Mouse (Mus musculus) limb, embryonic 14.5 days (tissue): ENCODE results near the gene Cyp51. TPM values are rescaled to one million over a fixed set of nuclear protein-coding genes. Genes with fewer than 3 reads are reported as not detected.

ENCODE experiments used
- ATAC-seq: fragments of 200-750 bp; cut with Nextera tagmentation; 2 replicates; pipeline ENCODE4 v1.8.0; 2017; ENCODE audit warnings: low read depth, moderate number of reproducible peaks, moderate TSS enrichment; ENCODE audit not compliant: low FRiP score
- DNase-seq: peaks from one replicate; pipeline ENCODE4 v3.0.0-alpha.2; 2015; ENCODE audit warnings: low spot score
- H3K27ac ChIP-seq: fragments of 300-500 bp; sonication (generic); replicated peaks from 2 replicates; pipeline ENCODE4 v1.5.1; 2014; ENCODE audit warnings: low read depth, mild to moderate bottlenecking, low read length, moderate library complexity, mixed read lengths
- H3K27me3 ChIP-seq: fragments of 300-500 bp; sonication (generic); 2 replicates; pipeline ENCODE4 v1.6.1; 2014; ENCODE audit warnings: low read length, mixed read lengths; ENCODE audit not compliant: control insufficient read depth, insufficient read depth
- H3K36me3 ChIP-seq: fragments of 300-500 bp; sonication (generic); 2 replicates; pipeline ENCODE4 v1.6.1; 2014; ENCODE audit warnings: mild to moderate bottlenecking, low read length, moderate library complexity, mixed read lengths; ENCODE audit not compliant: control insufficient read depth, insufficient read depth
- H3K4me1 ChIP-seq: fragments of 300-500 bp; sonication (generic); 2 replicates; pipeline ENCODE4 v1.6.1; 2014; ENCODE audit warnings: antibody characterized with exemption, low read length, mixed read lengths; ENCODE audit not compliant: control insufficient read depth, insufficient read depth
- H3K4me2 ChIP-seq: fragments of 300-500 bp; sonication (generic); replicated peaks from 2 replicates; pipeline ENCODE4 v1.6.1; 2014; ENCODE audit warnings: low read depth, mild to moderate bottlenecking, low read length, moderate library complexity; ENCODE audit not compliant: severe bottlenecking
- H3K4me3 ChIP-seq: fragments of 300-500 bp; sonication (generic); replicated peaks from 2 replicates; pipeline ENCODE4 v1.5.1; 2014; ENCODE audit warnings: low read length
- H3K9ac ChIP-seq: fragments of 300-500 bp; sonication (generic); 2 replicates; pipeline ENCODE4 v1.6.1; 2014; ENCODE audit warnings: mild to moderate bottlenecking, low read depth, low read length, moderate library complexity; ENCODE audit not compliant: severe bottlenecking
- H3K9me3 ChIP-seq: fragments of 300-500 bp; sonication (generic); 2 replicates; pipeline ENCODE4 v1.6.1; 2016; ENCODE audit warnings: low read length; ENCODE audit not compliant: control insufficient read depth
- POLR2A ChIP-seq: fragments of 200-500 bp; IDR thresholded peaks from 2 replicates; pipeline ENCODE4 v1.8.0; 2012; ENCODE audit warnings: inconsistent platforms, mild to moderate bottlenecking, moderate library complexity, borderline replicate concordance; ENCODE audit not compliant: insufficient read depth, insufficient read length; ENCODE audit errors: extremely low read depth
- WGBS: fragments of 180-500 bp; shearing (Covaris S2); extraction: QIAGEN DNeasy Blood & Tissue Kit; methylation state at CpG from one replicate; pipeline ENCODE4 v1.1.7; 2014; 5-methylcytosine and 5-hydroxymethylcytosine counted together
- polyA plus RNA-seq, 2 experiments: library from polyadenylated mRNA; depleted of rRNA in 1 of 2; stranded (reverse) in 1 of 2; unstranded in 1 of 2; fragments of >200 nt; fragmentation: Nextera tagmentation in 1 of 2; extraction: Ambion mirVana in 1 of 2; gene quantifications; 2 replicates each; pipeline versions ENCODE4 v1.2.1 to v1.2.3; 2012 to 2014

Gene Cyp51
- polyA plus RNA-seq, 2 experiments: 50.7 to 75.3 TPM

GRCm38 (mm10) chr5:4081513-4081912, 23.0 kb downstream of the Cyp51 start:
- Histone ChIP-seq H3K4me1 (no peaks in the 10 kb centered on the region), H3K36me3 (peaks cover 72% of the 10 kb centered on the region), H3K9ac (no peak overlapping the region), H3K4me2 (no peak overlapping the region), H3K4me3 (no peak overlapping the region), H3K9me3 (no peaks in the 10 kb centered on the region), H3K27ac (no peak overlapping the region), H3K27me3 (no peaks in the 10 kb centered on the region)
- 76% methylated on average over 2 of the region's 2 CpGs for WGBS
- no peak for DNase-seq
- no peak for ATAC-seq
- no peak for TF ChIP-seq POLR2A

- Histone ChIP-seq H3K9ac (no peak overlapping the region), H3K4me2 (no peak overlapping the region), H3K36me3 (peaks cover 72% of the 10 kb centered on the region), H3K4me3 (no peak overlapping the region), H3K27me3 (no peaks in the 10 kb centered on the region), H3K27ac (no peak overlapping the region), H3K9me3 (no peaks in the 10 kb centered on the region), H3K4me1 (no peaks in the 10 kb centered on the region)
- DNase-seq: no peak
- no peak for TF ChIP-seq POLR2A
- no peak for ATAC-seq
- WGBS: 72% methylated on average over 2 of the region's 2 CpGs
Measured at GRCm38 (mm10) chr5:4080861-4081260, 23.7 kb downstream of the Cyp51 start.

DNA sequence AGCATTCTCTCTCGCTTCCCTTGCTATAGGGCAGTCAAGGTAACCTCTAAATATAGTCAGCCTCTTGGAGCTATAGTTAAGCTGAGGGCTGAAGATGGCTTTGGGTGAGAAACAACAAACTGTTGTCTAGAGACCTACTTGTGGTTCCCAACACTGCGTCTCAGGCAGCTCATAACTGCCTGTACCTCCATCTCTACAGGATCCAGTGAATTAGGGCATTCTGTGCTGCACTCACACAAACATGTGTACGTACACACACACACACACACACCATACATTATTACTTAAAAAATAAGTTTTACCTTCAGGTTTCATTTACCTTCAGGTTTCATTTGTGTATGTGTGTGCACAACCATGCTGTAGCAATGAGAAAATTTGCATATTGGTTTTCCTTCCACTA, 25.5 kb downstream of the Cyp51 start:
- peaks cover 65% of the 10 kb centered on the region for H3K36me3 ChIP-seq
- TF ChIP-seq POLR2A: no peak
- H3K4me1 ChIP-seq: no peaks in the 10 kb centered on the region
- no peak overlapping the region for H3K9ac ChIP-seq
- H3K27me3 ChIP-seq: no peaks in the 10 kb centered on the region
- H3K4me3 ChIP-seq: no peak overlapping the region
- no peak for ATAC-seq
- 86% methylated on average over 3 of the region's 3 CpGs for WGBS
- H3K4me2 ChIP-seq: no peak overlapping the region
- no peak overlapping the region for H3K27ac ChIP-seq
- no peaks in the 10 kb centered on the region for H3K9me3 ChIP-seq
- DNase-seq: no peak

- Histone ChIP-seq H3K9me3 (no peaks in the 10 kb centered on the region), H3K4me1 (no peaks in the 10 kb centered on the region), H3K36me3 (peaks cover 85% of the 10 kb centered on the region), H3K9ac (no peak overlapping the region), H3K27ac (no peak overlapping the region), H3K4me3 (no peak overlapping the region), H3K27me3 (no peaks in the 10 kb centered on the region), H3K4me2 (no peak overlapping the region)
- 78% methylated on average over 3 of the region's 3 CpGs for WGBS
- no peak for TF ChIP-seq POLR2A
- ATAC-seq: no peak
- no peak for DNase-seq
Measured at GRCm38 (mm10) chr5:4067203-4067602, 37.3 kb downstream of the Cyp51 start.

- no peak for ATAC-seq
Measured at GRCm38 (mm10) chr5:4066476-4067115, 38.0 kb downstream of the Cyp51 start.

DNA sequence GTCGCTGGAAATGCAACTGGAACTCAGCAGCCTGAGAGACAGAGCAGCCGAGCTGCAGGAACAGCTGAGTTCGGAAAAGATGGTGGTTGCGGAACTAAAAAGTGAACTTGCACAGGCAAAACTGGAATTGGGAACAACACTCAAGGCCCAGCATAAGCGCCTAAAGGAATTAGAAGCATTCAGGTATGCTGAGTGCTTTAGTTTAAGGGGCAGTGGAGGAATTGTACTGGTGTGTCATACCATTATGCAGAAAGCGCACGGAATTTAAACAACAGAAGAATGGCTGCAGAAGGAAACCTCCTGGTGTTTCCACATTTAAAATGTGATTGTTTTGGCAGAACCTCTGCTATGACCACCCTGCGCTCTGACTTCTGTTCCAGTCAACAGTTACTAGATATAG, 44.2 kb downstream of the Cyp51 start:
- Histone ChIP-seq H3K27ac (no peak overlapping the region), H3K36me3 (peaks cover 84% of the 10 kb centered on the region), H3K9ac (no peak overlapping the region), H3K9me3 (no peaks in the 10 kb centered on the region), H3K4me3 (no peak overlapping the region), H3K4me2 (no peak overlapping the region), H3K4me1 (no peaks in the 10 kb centered on the region), H3K27me3 (no peaks in the 10 kb centered on the region)
- no peak for ATAC-seq
- no peak for TF ChIP-seq POLR2A
- no peak for DNase-seq
- 93% methylated on average over 8 of the region's 8 CpGs for whole genome bisulfite sequencing

More at GRCm38 (mm10) chr5:4066476-4067115, 38.0 kb downstream of the Cyp51 start:
- no peak overlapping the region for H3K4me3 ChIP-seq
- TF ChIP-seq POLR2A: no peak
- DNase-seq: no peak
- no peak overlapping the region for H3K27ac ChIP-seq
- H3K9me3 ChIP-seq: no peaks in the 10 kb centered on the region
- peaks cover 87% of the 10 kb centered on the region for H3K36me3 ChIP-seq
- no peak overlapping the region for H3K9ac ChIP-seq
- H3K4me1 ChIP-seq: no peaks in the 10 kb centered on the region
- H3K4me2 ChIP-seq: no peak overlapping the region
- no peaks in the 10 kb centered on the region for H3K27me3 ChIP-seq
- WGBS: 92% methylated on average over 18 of the region's 18 CpGs
